Mouse (Mus musculus): ENCODE results near the gene Taok1. TPM values are rescaled to one million over a fixed set of nuclear protein-coding genes. Genes with fewer than 3 reads are reported as not detected.
A peak's percentile ranks its signal among the peaks of the same experiment; 100 is the strongest.

Gene Taok1
- polyA plus RNA-seq, 1 experiment from 2014 or later, result 15.1 TPM

DNA sequence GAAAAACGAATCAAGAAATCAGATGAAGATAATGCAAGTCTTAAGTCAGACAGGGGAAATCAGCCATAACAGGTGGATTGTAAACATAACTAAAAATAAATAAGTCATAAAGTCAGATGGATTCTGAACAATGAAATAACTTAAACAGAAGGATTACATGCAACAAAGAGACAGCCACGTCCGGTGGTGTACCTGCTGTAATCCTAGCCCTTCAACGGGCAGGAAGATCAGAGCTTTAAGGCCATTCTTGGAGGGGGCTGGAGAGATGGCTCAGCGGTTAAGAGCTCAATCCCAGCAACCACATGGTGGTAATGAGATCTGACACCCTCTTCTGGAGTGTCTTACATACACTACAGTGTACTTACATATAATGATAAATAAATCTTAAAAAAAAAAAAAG is 96.3 kb downstream of the Taok1 start:
- ATAC-seq (replicated peaks; ENCODE audit: insufficient number of reproducible peaks, low FRiP score, low TSS enrichment, low read depth), result no peak
- 74% methylated on average over 5 of the region's 5 CpGs for WGBS

DNA sequence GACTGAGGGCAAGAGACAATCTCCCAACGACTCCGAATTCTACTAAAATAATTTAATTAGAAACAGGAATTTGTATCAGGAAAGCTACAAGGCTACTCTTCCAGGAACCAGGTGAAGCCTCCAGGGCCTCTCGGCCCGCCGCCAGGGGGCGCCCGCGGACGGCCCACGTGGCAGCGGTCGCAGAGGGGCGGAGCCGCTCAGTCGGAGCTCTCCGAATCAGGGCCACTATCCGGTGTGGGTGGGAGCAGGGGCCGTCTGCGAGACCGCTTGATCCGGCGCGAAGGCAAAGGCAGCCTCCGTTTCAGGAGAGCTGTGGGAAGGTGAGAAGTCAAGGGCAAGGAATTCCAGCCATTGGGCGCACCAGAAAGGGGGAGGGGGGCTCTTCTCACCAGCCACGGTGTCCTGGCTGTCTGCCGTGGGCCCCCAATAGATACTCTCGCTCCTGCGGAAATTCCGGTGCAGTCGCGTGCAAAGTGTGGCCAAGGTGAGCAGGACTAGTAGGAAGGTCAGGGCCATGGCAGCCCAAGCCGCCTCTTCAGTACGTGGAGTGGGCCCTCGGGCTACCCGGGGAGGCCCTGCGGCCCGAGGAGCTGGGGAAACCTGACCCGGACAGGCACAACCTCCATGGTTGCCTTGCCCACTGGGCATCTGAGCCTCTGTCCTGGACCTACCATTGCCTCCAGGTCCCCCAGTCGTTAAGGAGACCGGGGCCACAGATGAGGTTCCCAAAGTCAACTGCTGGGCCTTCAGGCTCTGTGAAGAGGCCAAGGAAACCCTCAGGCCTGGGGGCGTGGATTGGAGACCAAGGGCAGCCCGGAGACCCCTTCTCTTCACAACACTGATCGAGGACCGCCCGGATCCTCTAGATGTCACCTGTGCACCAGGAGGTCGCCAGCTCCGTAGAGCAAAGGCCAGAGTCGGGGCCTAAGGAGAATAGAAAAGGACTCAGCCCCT is 99.3 kb downstream of the Taok1 start:
- Histone ChIP-seq H3K4me1 (ENCODE audit: control insufficient read depth, insufficient read depth, low read length) (peaks cover 3% of the 10 kb centered on the region; the same call in 1 of the 2 replicates), H3K27me3 (ENCODE audit: control insufficient read depth, insufficient read depth, low read length) (no peaks in the 10 kb centered on the region), H3K36me3 (replicated peaks; ENCODE audit: control insufficient read depth, insufficient read depth, low read depth, low read length) (peaks cover 14% of the 10 kb centered on the region), H3K4me3 (ENCODE audit: low read depth, low read length) (peak overlapping the region; percentile 12), H3K9me3 (replicated peaks; ENCODE audit: control insufficient read depth, low read length) (no peaks in the 10 kb centered on the region), H3K9ac (replicated peaks; ENCODE audit: low read length) (peak overlapping the region; percentile 10; the same call in 1 of the 2 replicates), H3K4me2 (ENCODE audit: low read depth, low read length) (peak overlapping the region; percentile 41), H3K27ac (replicated peaks; ENCODE audit: low read depth, low read length) (no peak overlapping the region)
- ATAC-seq (replicated peaks; ENCODE audit: insufficient number of reproducible peaks, low FRiP score, low TSS enrichment, low read depth), result peak; percentile 15; the same call in 1 of the 2 replicates
- WGBS, result 19% methylated on average over 49 of the region's 49 CpGs
- peak; percentile 90 for DNase-seq (ENCODE audit: low spot score)

More for the DNA sequence above, 96.3 kb downstream of the Taok1 start:
- peaks cover 11% of the 10 kb centered on the region for H3K36me3 ChIP-seq (replicated peaks; ENCODE audit: control insufficient read depth, insufficient read depth, low read depth, low read length)
- no peak overlapping the region for H3K4me2 ChIP-seq (ENCODE audit: low read depth, low read length)
- H3K27ac ChIP-seq (replicated peaks; ENCODE audit: low read depth, low read length), result no peak overlapping the region
- H3K4me1 ChIP-seq (ENCODE audit: control insufficient read depth, insufficient read depth, low read length), result peaks cover 15% of the 10 kb centered on the region
- no peak for DNase-seq (ENCODE audit: low spot score)
- peaks cover 7% of the 10 kb centered on the region for H3K27me3 ChIP-seq (ENCODE audit: control insufficient read depth, insufficient read depth, low read length)
- H3K9me3 ChIP-seq (replicated peaks; ENCODE audit: control insufficient read depth, low read length), result no peaks in the 10 kb centered on the region
- H3K4me3 ChIP-seq (ENCODE audit: low read depth, low read length), result no peak overlapping the region
- H3K9ac ChIP-seq (replicated peaks; ENCODE audit: low read length), result no peak overlapping the region

- Histone ChIP-seq H3K36me3 (replicated peaks; ENCODE audit: control insufficient read depth, insufficient read depth, low read depth, low read length) (peaks cover 20% of the 10 kb centered on the region), H3K27me3 (ENCODE audit: control insufficient read depth, insufficient read depth, low read length) (no peaks in the 10 kb centered on the region), H3K4me3 (ENCODE audit: low read depth, low read length) (no peak overlapping the region), H3K27ac (replicated peaks; ENCODE audit: low read depth, low read length) (no peak overlapping the region), H3K4me1 (ENCODE audit: control insufficient read depth, insufficient read depth, low read length) (peaks cover 3% of the 10 kb centered on the region; the same call in 1 of the 2 replicates), H3K9me3 (replicated peaks; ENCODE audit: control insufficient read depth, low read length) (no peaks in the 10 kb centered on the region), H3K9ac (replicated peaks; ENCODE audit: low read length) (no peak overlapping the region), H3K4me2 (ENCODE audit: low read depth, low read length) (no peak overlapping the region)
- WGBS, result 71% methylated on average over 4 of the region's 4 CpGs
- DNase-seq (ENCODE audit: low spot score) (no peak), ATAC-seq (replicated peaks; ENCODE audit: insufficient number of reproducible peaks, low FRiP score, low TSS enrichment, low read depth) (no peak)
Observed at GRCm38 (mm10) chr11:77507426-77507825, 100.2 kb downstream of the Taok1 start.

DNA sequence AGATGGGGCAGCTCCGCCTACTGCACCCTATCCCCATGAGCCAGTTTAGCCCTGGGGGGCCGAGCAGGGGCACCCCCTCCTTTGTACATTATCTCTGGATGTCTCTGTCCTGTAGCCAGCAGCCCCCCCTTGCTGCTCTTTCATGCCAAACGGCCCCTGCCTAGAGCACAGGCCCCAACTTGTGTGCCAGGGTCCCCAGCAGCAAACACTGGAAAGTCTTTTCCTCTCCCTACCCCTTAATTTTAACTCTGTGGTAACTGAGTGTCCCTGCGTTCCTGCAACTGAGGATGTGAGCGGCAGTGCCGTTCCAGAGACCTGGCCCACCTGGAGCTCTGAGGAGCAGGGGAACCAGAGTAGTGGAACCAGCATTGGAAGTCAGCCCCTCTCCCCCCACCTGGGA is 100.7 kb downstream of the Taok1 start:
- Histone ChIP-seq H3K9me3 (replicated peaks; ENCODE audit: control insufficient read depth, low read length) (no peaks in the 10 kb centered on the region), H3K27me3 (ENCODE audit: control insufficient read depth, insufficient read depth, low read length) (no peaks in the 10 kb centered on the region), H3K36me3 (replicated peaks; ENCODE audit: control insufficient read depth, insufficient read depth, low read depth, low read length) (peaks cover 20% of the 10 kb centered on the region), H3K9ac (replicated peaks; ENCODE audit: low read length) (no peak overlapping the region), H3K27ac (replicated peaks; ENCODE audit: low read depth, low read length) (no peak overlapping the region), H3K4me1 (ENCODE audit: control insufficient read depth, insufficient read depth, low read length) (no peaks in the 10 kb centered on the region), H3K4me2 (ENCODE audit: low read depth, low read length) (no peak overlapping the region), H3K4me3 (ENCODE audit: low read depth, low read length) (no peak overlapping the region)
- no peak for ATAC-seq (replicated peaks; ENCODE audit: insufficient number of reproducible peaks, low FRiP score, low TSS enrichment, low read depth)
- DNase-seq (ENCODE audit: low spot score), result no peak
- 77% methylated on average over 6 of the region's 6 CpGs for WGBS

DNA sequence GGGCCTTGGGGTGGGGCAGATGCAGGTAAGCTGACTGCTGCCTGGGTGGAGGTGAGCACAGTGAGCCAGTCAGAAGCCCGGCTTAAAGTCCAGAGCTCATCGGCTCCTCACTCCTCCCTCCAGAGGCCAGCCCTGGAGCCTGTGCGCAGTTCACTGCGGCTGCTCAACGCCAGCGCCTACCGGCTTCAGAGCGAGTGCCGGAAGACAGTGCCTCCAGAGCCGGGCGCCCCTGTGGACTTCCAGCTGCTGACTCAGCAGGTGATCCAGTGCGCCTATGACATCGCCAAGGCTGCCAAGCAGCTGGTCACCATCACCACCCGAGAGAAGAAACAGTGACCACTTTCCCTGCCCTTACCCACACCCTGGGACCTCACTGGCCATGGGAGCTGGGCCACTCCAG is 101.3 kb downstream of the Taok1 start:
- no peak overlapping the region for H3K27ac ChIP-seq (replicated peaks; ENCODE audit: low read depth, low read length)
- H3K9ac ChIP-seq (replicated peaks; ENCODE audit: low read length), result no peak overlapping the region
- no peaks in the 10 kb centered on the region for H3K9me3 ChIP-seq (replicated peaks; ENCODE audit: control insufficient read depth, low read length)
- H3K4me2 ChIP-seq (ENCODE audit: low read depth, low read length), result no peak overlapping the region
- no peaks in the 10 kb centered on the region for H3K4me1 ChIP-seq (ENCODE audit: control insufficient read depth, insufficient read depth, low read length)
- 89% methylated on average over 14 of the region's 14 CpGs for WGBS
- H3K4me3 ChIP-seq (ENCODE audit: low read depth, low read length), result no peak overlapping the region
- no peaks in the 10 kb centered on the region for H3K27me3 ChIP-seq (ENCODE audit: control insufficient read depth, insufficient read depth, low read length)
- ATAC-seq (replicated peaks; ENCODE audit: insufficient number of reproducible peaks, low FRiP score, low TSS enrichment, low read depth) (no peak), DNase-seq (ENCODE audit: low spot score) (no peak)
- H3K36me3 ChIP-seq (replicated peaks; ENCODE audit: control insufficient read depth, insufficient read depth, low read depth, low read length), result peaks cover 20% of the 10 kb centered on the region

- no peak overlapping the region for H3K4me2 ChIP-seq (ENCODE audit: low read depth, low read length)
- H3K27ac ChIP-seq (replicated peaks; ENCODE audit: low read depth, low read length), result no peak overlapping the region
- 88% methylated on average over 22 of the region's 22 CpGs for WGBS
- DNase-seq (ENCODE audit: low spot score), result no peak
- peaks cover 22% of the 10 kb centered on the region for H3K36me3 ChIP-seq (replicated peaks; ENCODE audit: control insufficient read depth, insufficient read depth, low read depth, low read length)
- H3K9ac ChIP-seq (replicated peaks; ENCODE audit: low read length), result no peak overlapping the region
- no peaks in the 10 kb centered on the region for H3K9me3 ChIP-seq (replicated peaks; ENCODE audit: control insufficient read depth, low read length)
- peaks cover 3% of the 10 kb centered on the region; the same call in 1 of the 2 replicates for H3K4me1 ChIP-seq (ENCODE audit: control insufficient read depth, insufficient read depth, low read length)
- no peaks in the 10 kb centered on the region for H3K27me3 ChIP-seq (ENCODE audit: control insufficient read depth, insufficient read depth, low read length)
- no peak for ATAC-seq (replicated peaks; ENCODE audit: insufficient number of reproducible peaks, low FRiP score, low TSS enrichment, low read depth)
- no peak overlapping the region for H3K4me3 ChIP-seq (ENCODE audit: low read depth, low read length)
Observed at GRCm38 (mm10) chr11:77505291-77505980, 102.2 kb downstream of the Taok1 start.

DNA sequence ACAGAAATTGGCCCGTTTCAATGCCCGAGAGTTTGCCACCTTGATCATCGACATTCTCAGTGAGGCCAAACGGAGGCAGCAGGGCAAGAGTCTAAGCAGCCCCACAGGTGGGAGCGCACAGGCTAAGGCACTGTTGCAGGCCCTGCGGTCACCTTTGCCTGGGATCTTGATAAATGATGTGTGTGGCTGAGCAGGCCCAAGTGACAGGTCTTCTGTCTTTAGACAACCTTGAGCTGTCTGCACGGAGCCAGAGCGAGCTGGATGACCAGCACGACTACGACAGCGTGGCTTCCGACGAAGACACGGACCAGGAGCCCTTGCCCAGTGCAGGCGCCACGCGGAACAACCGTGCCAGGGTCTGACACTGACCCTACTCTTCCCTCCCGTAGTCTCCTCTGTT is 103.2 kb downstream of the Taok1 start:
- Histone ChIP-seq H3K4me1 (ENCODE audit: control insufficient read depth, insufficient read depth, low read length) (peaks cover 3% of the 10 kb centered on the region; the same call in 1 of the 2 replicates), H3K9ac (replicated peaks; ENCODE audit: low read length) (no peak overlapping the region), H3K27ac (replicated peaks; ENCODE audit: low read depth, low read length) (no peak overlapping the region), H3K4me2 (ENCODE audit: low read depth, low read length) (no peak overlapping the region), H3K27me3 (ENCODE audit: control insufficient read depth, insufficient read depth, low read length) (no peaks in the 10 kb centered on the region), H3K9me3 (replicated peaks; ENCODE audit: control insufficient read depth, low read length) (no peaks in the 10 kb centered on the region), H3K4me3 (ENCODE audit: low read depth, low read length) (no peak overlapping the region), H3K36me3 (replicated peaks; ENCODE audit: control insufficient read depth, insufficient read depth, low read depth, low read length) (peaks cover 23% of the 10 kb centered on the region)
- DNase-seq (ENCODE audit: low spot score) (no peak), ATAC-seq (replicated peaks; ENCODE audit: insufficient number of reproducible peaks, low FRiP score, low TSS enrichment, low read depth) (no peak)
- WGBS, result 92% methylated on average over 19 of the region's 19 CpGs

GRCm38 (mm10) chr11:77503511-77503910 is 104.1 kb downstream of the Taok1 start:
- H3K4me2 ChIP-seq (ENCODE audit: low read depth, low read length), result no peak overlapping the region
- ATAC-seq (replicated peaks; ENCODE audit: insufficient number of reproducible peaks, low FRiP score, low TSS enrichment, low read depth) (no peak), DNase-seq (ENCODE audit: low spot score) (no peak)
- H3K9ac ChIP-seq (replicated peaks; ENCODE audit: low read length), result no peak overlapping the region
- H3K9me3 ChIP-seq (replicated peaks; ENCODE audit: control insufficient read depth, low read length), result no peaks in the 10 kb centered on the region
- H3K36me3 ChIP-seq (replicated peaks; ENCODE audit: control insufficient read depth, insufficient read depth, low read depth, low read length), result peaks cover 25% of the 10 kb centered on the region
- H3K4me3 ChIP-seq (ENCODE audit: low read depth, low read length), result no peak overlapping the region
- no peak overlapping the region for H3K27ac ChIP-seq (replicated peaks; ENCODE audit: low read depth, low read length)
- no peaks in the 10 kb centered on the region for H3K27me3 ChIP-seq (ENCODE audit: control insufficient read depth, insufficient read depth, low read length)
- 65% methylated on average over 3 of the region's 3 CpGs for WGBS
- H3K4me1 ChIP-seq (ENCODE audit: control insufficient read depth, insufficient read depth, low read length), result peaks cover 3% of the 10 kb centered on the region; the same call in 1 of the 2 replicates

All from embryonic facial prominence, embryonic 11.5 days (tissue).